Mouse (Mus musculus) liver, embryonic 13.5 days (tissue): ENCODE measurements around the gene Il13. TPM values are rescaled to one million over a fixed set of nuclear protein-coding genes. Genes with fewer than 3 reads are reported as not detected.

Experiments used
- ATAC-seq: fragments of 200-750 bp; cut with Nextera tagmentation; 2 replicates; pipeline ENCODE4 v1.8.0; 2017; ENCODE audit warnings: low read depth, mild to moderate bottlenecking, moderate number of reproducible peaks, moderate library complexity
- DNase-seq: peaks from one replicate; pipeline ENCODE4 v3.0.0; 2022
- H3K27ac ChIP-seq: fragments of 300-500 bp; sonication (generic); 2 replicates; pipeline ENCODE4 v1.5.1; 2015; ENCODE audit warnings: moderate library complexity, mild to moderate bottlenecking, inconsistent platforms
- H3K27me3 ChIP-seq: fragments of 300-500 bp; sonication (generic); 2 replicates; pipeline ENCODE4 v1.6.1; 2015; ENCODE audit warnings: mild to moderate bottlenecking, inconsistent platforms
- H3K36me3 ChIP-seq: fragments of 300-500 bp; sonication (generic); 2 replicates; pipeline ENCODE4 v1.6.1; 2015; ENCODE audit warnings: mild to moderate bottlenecking, inconsistent platforms
- H3K4me1 ChIP-seq: fragments of 300-500 bp; sonication (generic); replicated peaks from 2 replicates; pipeline ENCODE4 v1.6.1; 2015; ENCODE audit warnings: inconsistent platforms
- H3K4me2 ChIP-seq: fragments of 300-500 bp; sonication (generic); 2 replicates; pipeline ENCODE4 v1.6.1; 2015; ENCODE audit warnings: inconsistent platforms, mild to moderate bottlenecking, moderate library complexity
- H3K4me3 ChIP-seq: fragments of 300-500 bp; sonication (generic); replicated peaks from 2 replicates; pipeline ENCODE4 v1.5.1; 2015; ENCODE audit warnings: mild to moderate bottlenecking, inconsistent platforms
- H3K9ac ChIP-seq: fragments of 300-500 bp; sonication (generic); 2 replicates; pipeline ENCODE4 v1.6.1; 2015; ENCODE audit warnings: mild to moderate bottlenecking, inconsistent platforms
- H3K9me3 ChIP-seq: fragments of 300-500 bp; sonication (generic); replicated peaks from 2 replicates; pipeline ENCODE4 v1.6.1; 2016; ENCODE audit warnings: inconsistent platforms
- WGBS: fragments of 180-500 bp; shearing (Covaris S2); methylation state at CpG from one replicate; pipeline ENCODE4 v1.1.7; 2015; ENCODE audit not compliant: insufficient replicate concordance; 5-methylcytosine and 5-hydroxymethylcytosine counted together
- polyA plus RNA-seq: library from polyadenylated mRNA; unstranded; fragments of >200 nt; fragmentation: Nextera tagmentation; extraction: Ambion mirVana; gene quantifications from 2 replicates; pipeline ENCODE4 v1.2.1, GENCODE M21; 2015

Il13 gene
- polyA plus RNA-seq, 1 experiment from 2014 or later = not detected

DNA sequence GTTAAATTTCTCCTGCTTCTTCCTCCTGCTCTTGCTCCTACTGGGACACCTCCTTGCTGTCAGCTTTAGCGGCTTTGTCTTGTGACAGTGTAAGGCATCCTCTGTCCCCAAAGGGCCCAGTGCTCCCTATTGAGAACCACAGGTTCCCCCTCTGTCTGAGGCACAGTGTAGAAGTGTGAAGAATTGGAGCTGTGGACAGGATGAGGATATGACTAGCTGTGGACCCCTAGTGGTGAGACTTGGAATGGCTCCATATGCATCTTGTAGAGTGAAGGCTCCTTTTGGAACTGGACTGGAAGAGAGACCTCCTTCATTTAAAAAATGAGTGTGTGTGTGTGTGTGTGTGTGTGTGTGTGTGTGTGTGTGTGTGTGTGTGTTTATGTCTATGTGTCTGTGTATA lies 6.6 kb downstream of the Il13 start:
- Histone ChIP-seq H3K4me2 (no peak overlapping the region), H3K9ac (no peak overlapping the region), H3K9me3 (no peaks in the 10 kb centered on the region), H3K4me1 (peaks cover 35% of the 10 kb centered on the region), H3K27me3 (no peaks in the 10 kb centered on the region), H3K4me3 (no peak overlapping the region), H3K36me3 (no peaks in the 10 kb centered on the region), H3K27ac (peak overlapping the region; percentile 37)
- WGBS = 16% methylated on average over 1 of the region's 1 CpGs
- ATAC-seq = peak; percentile 74
- peak; percentile 69 for DNase-seq

DNA sequence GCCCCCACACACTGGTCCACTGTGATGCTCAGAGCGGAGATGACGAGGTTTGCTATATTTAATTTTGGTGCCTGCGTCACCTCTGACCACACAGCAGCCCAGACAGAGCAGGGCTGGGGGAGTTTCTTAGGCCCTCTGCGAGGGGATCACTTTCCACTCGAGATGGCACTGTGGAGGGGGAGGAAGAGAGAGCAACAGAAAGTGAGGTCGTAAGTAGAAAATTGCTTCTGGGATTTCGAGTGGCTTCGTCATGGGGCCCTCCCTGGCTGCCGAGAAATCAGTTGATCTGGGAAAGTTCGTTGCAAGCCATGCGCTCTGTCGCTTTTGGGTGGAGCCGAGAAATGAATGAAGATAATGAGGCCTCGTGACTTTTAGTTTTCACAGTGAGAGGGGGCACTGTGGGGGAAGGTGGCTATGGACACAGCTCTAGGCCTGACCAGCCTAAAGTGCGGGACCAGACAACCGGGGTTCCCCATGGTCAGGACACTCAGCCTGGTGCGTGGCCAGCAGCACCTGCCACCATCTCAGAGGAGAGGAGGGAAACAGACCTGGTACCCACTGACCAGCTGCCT lies 7.6 kb downstream of the Il13 start:
- H3K9me3 ChIP-seq = no peaks in the 10 kb centered on the region
- WGBS = 33% methylated on average over 17 of the region's 17 CpGs
- peaks cover 41% of the 10 kb centered on the region for H3K4me1 ChIP-seq
- no peaks in the 10 kb centered on the region for H3K27me3 ChIP-seq
- ATAC-seq = peak; percentile 61
- H3K9ac ChIP-seq = 0 out of 2 replicates have a peak overlapping the region, but pooled peaks have one; percentile 7
- peak; percentile 41 for DNase-seq
- peak overlapping the region; percentile 42; the same call in 1 of the 2 replicates for H3K4me2 ChIP-seq
- no peak overlapping the region for H3K4me3 ChIP-seq
- no peaks in the 10 kb centered on the region for H3K36me3 ChIP-seq
- H3K27ac ChIP-seq = peak overlapping the region; percentile 56; the same call in 1 of the 2 replicates

DNA sequence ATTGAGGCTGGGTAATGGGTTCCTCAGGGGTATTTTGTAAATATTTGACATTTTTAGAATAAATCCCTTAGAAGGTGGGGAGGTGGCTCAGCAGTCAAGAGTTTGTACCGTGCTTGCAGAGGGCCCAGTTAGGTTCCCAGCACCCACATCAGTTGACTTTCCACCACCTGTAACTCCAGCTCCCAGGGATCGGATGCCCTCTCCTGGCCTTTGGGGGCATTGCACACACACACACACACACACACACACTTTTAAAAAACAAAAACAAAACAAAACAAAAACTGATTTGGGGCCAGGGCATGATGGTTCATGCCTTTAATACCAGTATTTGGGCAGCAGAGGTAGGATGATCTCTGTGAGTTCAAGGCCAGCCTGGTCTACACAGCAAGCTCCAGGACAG lies 10.4 kb downstream of the Il13 start:
- ATAC-seq = no peak
- no peak overlapping the region for H3K27ac ChIP-seq
- no peak overlapping the region for H3K4me3 ChIP-seq
- no peak overlapping the region for H3K4me2 ChIP-seq
- DNase-seq = no peak
- H3K9ac ChIP-seq = no peak overlapping the region
- peaks cover 63% of the 10 kb centered on the region for H3K4me1 ChIP-seq
- H3K27me3 ChIP-seq = no peaks in the 10 kb centered on the region
- no peaks in the 10 kb centered on the region for H3K36me3 ChIP-seq
- WGBS = 89% methylated on average over 2 of the region's 2 CpGs
- H3K9me3 ChIP-seq = no peaks in the 10 kb centered on the region

DNA sequence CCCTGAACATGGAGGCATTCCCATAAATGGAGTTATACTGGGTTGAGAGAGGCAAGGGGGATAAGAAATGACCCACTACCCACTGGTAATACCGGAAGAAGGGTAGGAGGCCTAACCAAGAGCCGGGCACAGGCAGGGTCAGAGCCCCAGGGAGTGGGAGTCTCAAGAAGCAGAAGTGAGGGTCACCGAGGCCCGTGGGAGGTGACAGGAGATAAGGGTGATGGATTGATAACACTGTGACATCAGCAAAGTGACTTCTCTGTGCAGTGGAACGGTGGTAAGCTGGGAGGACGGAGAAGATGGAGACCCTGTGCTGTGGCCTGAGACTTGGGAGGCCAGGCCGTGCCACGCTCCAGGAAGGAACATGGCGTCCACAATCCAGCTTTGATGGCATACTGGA lies 10.9 kb downstream of the Il13 start:
- no peak overlapping the region for H3K4me2 ChIP-seq
- WGBS = 62% methylated on average over 9 of the region's 9 CpGs
- H3K27me3 ChIP-seq = no peaks in the 10 kb centered on the region
- H3K9me3 ChIP-seq = no peaks in the 10 kb centered on the region
- peaks cover 68% of the 10 kb centered on the region for H3K4me1 ChIP-seq
- H3K4me3 ChIP-seq = no peak overlapping the region
- no peak overlapping the region for H3K27ac ChIP-seq
- ATAC-seq = no peak
- no peaks in the 10 kb centered on the region for H3K36me3 ChIP-seq
- H3K9ac ChIP-seq = no peak overlapping the region
- no peak for DNase-seq

DNA sequence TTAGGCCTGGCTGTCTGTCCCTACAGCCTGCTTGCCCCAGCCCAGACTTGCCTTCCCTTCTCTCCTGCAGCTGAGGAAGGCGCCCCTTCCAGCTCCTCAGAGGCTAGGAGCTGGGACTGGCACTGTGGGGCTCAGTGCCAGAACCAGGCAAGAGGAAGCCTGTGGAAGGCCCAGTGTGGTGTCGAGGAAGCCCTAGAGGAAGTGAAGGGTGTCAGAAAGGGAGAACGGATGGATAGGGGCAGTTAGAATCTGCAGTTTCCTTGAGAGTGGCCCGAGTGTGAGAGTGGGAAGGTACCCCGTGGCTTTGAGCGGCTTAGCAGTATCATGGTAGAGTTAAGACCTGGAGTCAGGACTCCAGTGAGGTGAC lies 12.1 kb downstream of the Il13 start:
- Histone ChIP-seq H3K4me3 (no peak overlapping the region), H3K4me1 (peaks cover 76% of the 10 kb centered on the region), H3K9me3 (no peaks in the 10 kb centered on the region), H3K27me3 (no peaks in the 10 kb centered on the region), H3K4me2 (no peak overlapping the region), H3K27ac (no peak overlapping the region), H3K36me3 (no peaks in the 10 kb centered on the region), H3K9ac (peak overlapping the region; percentile 16; the same call in 1 of the 2 replicates)
- no peak for ATAC-seq
- no peak for DNase-seq
- WGBS = 45% methylated on average over 6 of the region's 6 CpGs

DNA sequence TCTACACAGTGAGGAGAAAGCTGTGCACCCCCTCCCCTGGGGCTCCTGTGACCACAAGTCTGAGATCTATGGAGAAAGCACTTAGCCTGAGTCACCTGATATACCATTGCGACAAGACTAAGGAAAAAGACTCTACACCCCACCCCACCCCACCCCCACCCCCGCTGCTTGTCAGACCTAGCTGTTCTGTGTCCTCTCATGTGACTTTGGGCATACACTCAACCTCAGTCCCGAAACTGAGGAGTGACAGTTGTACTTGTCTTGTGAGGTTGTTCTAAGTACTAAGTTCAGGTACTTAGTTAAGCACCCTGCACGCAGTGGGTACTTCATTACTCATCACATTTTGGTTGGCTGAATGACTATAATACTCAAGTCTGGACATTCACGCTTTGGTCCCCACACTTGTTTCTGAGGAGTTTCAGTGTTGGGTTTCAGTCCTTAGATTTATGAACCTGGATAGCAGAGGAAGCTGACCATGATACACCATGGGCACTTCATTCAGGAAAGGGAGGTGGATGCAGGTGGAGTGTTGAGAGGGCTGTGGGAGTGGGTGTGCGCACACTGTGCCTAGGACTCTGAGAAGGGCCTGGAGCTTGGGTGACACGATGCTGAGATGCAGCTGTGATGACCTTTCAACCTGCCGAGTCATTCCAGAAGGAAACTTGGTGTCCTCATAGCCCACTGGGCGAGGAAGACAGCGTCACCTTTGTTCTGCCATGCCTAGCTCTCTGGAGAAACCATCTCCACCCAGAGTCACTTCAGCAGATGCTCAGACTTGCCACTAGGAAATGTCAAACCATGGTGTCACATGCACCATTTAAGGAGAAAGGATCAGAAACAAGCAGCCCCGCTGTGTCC lies 12.7 kb downstream of the Il13 start:
- 62% methylated on average over 11 of the region's 11 CpGs for WGBS
- Histone ChIP-seq H3K27me3 (no peaks in the 10 kb centered on the region), H3K9me3 (no peaks in the 10 kb centered on the region), H3K4me1 (peaks cover 76% of the 10 kb centered on the region), H3K27ac (no peak overlapping the region), H3K4me2 (no peak overlapping the region), H3K9ac (peak overlapping the region; percentile 16; the same call in 1 of the 2 replicates), H3K4me3 (no peak overlapping the region), H3K36me3 (no peaks in the 10 kb centered on the region)
- ATAC-seq = no peak
- no peak for DNase-seq

DNA sequence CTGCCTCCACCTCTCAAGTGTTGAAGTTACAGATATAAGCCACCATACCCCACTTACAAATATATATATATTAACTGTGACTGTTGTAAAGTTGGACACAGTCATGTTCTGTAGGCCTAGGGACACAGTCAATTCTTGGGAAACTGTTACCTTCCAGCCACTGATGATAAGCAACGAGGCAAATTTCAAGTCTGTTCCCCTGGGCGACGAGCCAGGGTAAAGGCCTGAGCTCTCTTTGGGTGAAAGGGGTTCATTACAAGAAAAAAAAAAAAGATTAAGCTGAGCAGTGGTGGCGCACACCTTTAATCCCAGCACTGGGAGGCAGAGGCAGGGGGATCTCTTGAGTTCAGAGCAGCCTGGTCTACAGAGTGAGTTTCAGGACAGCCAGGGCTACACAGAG lies 14.4 kb downstream of the Il13 start:
- Histone ChIP-seq H3K27me3 (no peaks in the 10 kb centered on the region), H3K9me3 (no peaks in the 10 kb centered on the region), H3K4me1 (peaks cover 76% of the 10 kb centered on the region), H3K36me3 (no peaks in the 10 kb centered on the region), H3K4me2 (no peak overlapping the region), H3K4me3 (no peak overlapping the region), H3K9ac (no peak overlapping the region), H3K27ac (no peak overlapping the region)
- no peak for ATAC-seq
- DNase-seq = no peak
- WGBS = 45% methylated on average over 4 of the region's 4 CpGs

DNA sequence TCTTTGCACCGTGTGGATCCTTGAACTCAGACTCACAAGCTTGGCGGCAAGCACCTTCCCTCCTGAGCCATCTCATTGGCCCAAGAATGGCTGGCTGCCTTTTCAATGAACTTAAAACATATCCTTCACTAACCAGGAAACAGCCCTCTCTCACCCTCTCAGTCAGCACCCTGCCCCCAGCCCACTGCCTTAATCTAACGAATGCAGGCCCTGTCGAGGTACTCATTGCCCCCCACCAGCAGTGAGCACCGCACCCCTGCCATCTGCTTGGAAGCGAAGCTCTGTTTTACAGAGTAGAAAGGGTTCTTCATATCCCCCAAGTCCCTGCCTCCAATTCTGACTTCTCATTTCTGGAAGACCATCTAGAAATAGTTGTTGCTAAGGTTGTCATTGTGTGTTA lies 15.1 kb downstream of the Il13 start:
- H3K4me2 ChIP-seq = no peak overlapping the region
- no peaks in the 10 kb centered on the region for H3K36me3 ChIP-seq
- no peaks in the 10 kb centered on the region for H3K9me3 ChIP-seq
- no peak overlapping the region for H3K9ac ChIP-seq
- H3K27me3 ChIP-seq = no peaks in the 10 kb centered on the region
- no peak overlapping the region for H3K27ac ChIP-seq
- DNase-seq (peak; percentile 40), ATAC-seq (peak; percentile 53)
- H3K4me3 ChIP-seq = no peak overlapping the region
- 23% methylated on average over 6 of the region's 6 CpGs for WGBS
- H3K4me1 ChIP-seq = peaks cover 76% of the 10 kb centered on the region

DNA sequence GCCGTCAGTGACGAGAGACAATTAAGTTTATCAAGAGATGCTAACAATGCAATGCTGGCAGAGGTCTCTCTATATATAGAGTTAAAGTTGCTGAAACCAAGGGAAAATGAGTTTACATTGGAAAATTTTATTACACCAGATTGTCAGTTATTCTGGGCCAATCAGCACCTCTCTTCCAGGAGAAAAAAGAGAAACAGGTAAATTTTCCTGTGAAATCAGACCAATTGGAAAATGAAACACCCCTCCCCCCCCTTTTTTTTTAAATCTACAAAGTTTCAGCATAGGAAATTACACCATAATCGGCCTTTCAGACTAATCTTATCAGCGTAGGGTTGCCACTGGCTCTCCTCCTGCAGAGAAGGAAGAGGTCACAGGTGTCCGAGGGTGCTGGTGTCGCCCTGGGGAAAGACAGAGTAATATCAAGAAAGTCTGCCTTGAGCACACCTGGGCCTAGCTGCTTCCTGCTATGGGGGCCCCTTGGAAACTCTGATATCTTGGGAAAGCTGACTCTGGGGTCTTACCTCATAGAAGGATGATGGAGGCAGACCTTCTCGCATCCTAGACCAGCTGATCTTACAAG lies 15.8 kb downstream of the Il13 start, which contains the start of gene Il4:
Il4 (minus strand) TSS at position 51 of the 580 bp plus-strand sequence.
- Histone ChIP-seq H3K4me1 (peaks cover 78% of the 10 kb centered on the region), H3K27ac (no peak within 1 kb of the TSS), H3K36me3 (no peaks in the 10 kb centered on the region), H3K9me3 (no peaks in the 10 kb centered on the region), H3K9ac (no peak within 1 kb of the TSS), H3K27me3 (no peaks in the 10 kb centered on the region), H3K4me3 (no peak within 1 kb of the TSS), H3K4me2 (no peak within 1 kb of the TSS)
- ATAC-seq (no peak), DNase-seq (no peak)
- 34% methylated on average over 7 of the region's 7 CpGs for WGBS

DNA sequence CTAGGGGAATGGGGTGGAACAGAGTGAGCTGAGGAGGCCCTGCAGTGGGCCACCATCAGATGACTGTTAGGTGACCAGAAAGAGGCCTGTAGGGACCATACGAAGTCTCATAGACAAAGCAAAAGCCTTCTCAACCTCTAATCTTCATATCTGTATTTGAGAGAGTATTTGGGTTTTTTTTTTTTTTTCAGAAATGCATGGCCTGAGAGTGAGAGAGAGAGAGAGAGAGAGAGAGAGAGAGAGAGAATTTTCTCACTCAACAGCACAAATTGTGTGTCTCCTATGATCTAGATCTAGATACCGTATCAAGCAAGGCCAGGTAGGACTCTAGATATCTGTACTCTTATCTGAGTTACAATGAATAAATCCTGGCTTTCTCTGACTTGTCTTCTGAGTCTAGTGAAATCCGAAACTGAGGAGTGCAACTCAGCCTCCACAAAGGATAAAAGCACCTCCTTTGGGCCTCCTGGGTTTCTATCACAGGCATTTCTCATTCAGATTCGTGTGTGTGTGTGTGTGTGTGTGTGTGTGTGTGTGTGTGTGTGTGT lies 16.9 kb downstream of the Il13 start:
- ATAC-seq (no peak), DNase-seq (no peak)
- peaks cover 78% of the 10 kb centered on the region for H3K4me1 ChIP-seq
- H3K4me2 ChIP-seq = peak overlapping the region; percentile 35; the same call in 1 of the 2 replicates
- H3K9me3 ChIP-seq = no peaks in the 10 kb centered on the region
- H3K27me3 ChIP-seq = no peaks in the 10 kb centered on the region
- no peak overlapping the region for H3K9ac ChIP-seq
- no peak overlapping the region for H3K4me3 ChIP-seq
- no peak overlapping the region for H3K27ac ChIP-seq
- H3K36me3 ChIP-seq = no peaks in the 10 kb centered on the region
- whole genome bisulfite sequencing = 40% methylated on average over 4 of the region's 4 CpGs
